Mouse (Mus musculus): ENCODE results near the gene Dnah3.

Dnah3 gene

GRCm38 (mm10) chr7:119873050-119873449 is 222.0 kb downstream of the Dnah3 start:
- DNase-seq (ENCODE audit: low spot score in 2 of 2), result no peak

Data from urinary bladder, postnatal 36 days (tissue).